8 mouse cellular contexts compared by ENCODE assay signal in the genomic region with DNA sequence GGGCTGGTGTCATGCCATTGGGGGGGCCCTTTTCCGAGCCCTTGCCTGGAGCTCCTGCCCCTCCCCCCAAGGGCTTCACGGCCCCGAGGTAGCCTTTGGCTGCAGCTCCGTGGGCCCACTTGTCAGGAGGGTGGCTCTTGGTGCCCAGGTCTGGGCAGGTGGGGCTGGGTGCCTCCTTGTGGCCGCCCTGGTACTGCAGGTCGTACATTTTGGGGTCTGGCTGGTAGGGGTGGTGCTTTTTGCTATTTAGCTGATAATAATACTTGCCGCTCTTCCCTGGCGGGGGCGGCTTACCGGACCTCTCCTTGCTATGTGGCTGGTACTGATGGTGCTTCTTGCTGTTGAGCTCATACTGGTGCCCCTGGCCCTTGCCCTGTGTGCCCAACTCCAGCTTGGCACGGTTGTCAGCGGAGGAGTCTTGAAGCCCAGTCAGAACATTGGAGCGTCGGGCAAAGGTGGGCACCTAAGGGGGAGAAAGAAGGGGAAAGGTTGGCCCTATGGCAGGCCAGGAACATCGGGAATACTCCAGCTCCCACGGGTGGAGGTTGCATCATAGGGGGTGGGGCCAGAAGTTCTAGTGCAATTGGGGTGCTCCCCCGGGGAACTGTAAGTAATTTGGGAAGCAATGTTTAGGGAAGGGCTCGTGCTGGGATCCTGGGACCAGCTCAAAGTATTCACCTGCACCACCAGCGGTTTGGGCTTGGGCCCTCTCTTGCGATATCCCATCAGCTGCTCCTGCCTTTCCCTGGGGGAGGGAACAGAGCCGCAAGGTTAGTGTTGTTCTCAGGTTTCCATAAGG. TPM values are rescaled to one million over a fixed set of nuclear protein-coding genes. Genes with fewer than 3 reads are reported as not detected.
DNase-seq lines count a peak whose midpoint lies in the region; ATAC-seq and TF ChIP-seq lines count a peak whose summit lies in the region.
"Had no signal": no experiment of that assay in that cellular context is flagged by ENCODE, and none has a peak within 500 bp of the region (broad histone marks: within the 10 kb centered on the region; RNA-seq: fewer than 3 reads in every experiment).

No protein-coding gene starts in this region.

- H3K9ac ChIP-seq in embryonic facial prominence, embryonic 15.5 days: no peak overlapping the region
- no peak overlapping the region for H3K9ac ChIP-seq in kidney, postnatal 0 days (ENCODE audit: low read depth, low read length)
- peak overlapping the region; percentile 42; the same call in 1 of the 2 replicates for H3K9ac ChIP-seq in midbrain, embryonic 13.5 days (replicated peaks)

- 34% methylated on average over 21 of the region's 21 CpGs for WGBS in embryonic facial prominence, embryonic 15.5 days
- 44% methylated on average over 21 of the region's 21 CpGs for WGBS in kidney, postnatal 0 days
- WGBS in midbrain, embryonic 13.5 days: 19% methylated on average over 21 of the region's 21 CpGs

- no peak for ATAC-seq in embryonic facial prominence, embryonic 15.5 days (ENCODE audit: insufficient number of reproducible peaks, low FRiP score, low TSS enrichment, low read depth)
- no peak for ATAC-seq in kidney, postnatal 0 days (replicated peaks; ENCODE audit: low FRiP score, low read depth)
- ATAC-seq in midbrain, embryonic 13.5 days: no peak

- H3K4me2 ChIP-seq in embryonic facial prominence, embryonic 15.5 days (replicated peaks): peak overlapping the region; percentile 81; the same call in 1 of the 2 replicates
- peak overlapping the region; percentile 78 for H3K4me2 ChIP-seq in kidney, postnatal 0 days (ENCODE audit: low read length)
- H3K4me2 ChIP-seq in midbrain, embryonic 13.5 days (replicated peaks): peak overlapping the region; percentile 95

- peak; percentile 65 for TF ChIP-seq CTCF in kidney, postnatal 0 days (IDR thresholded peaks at IDR 0.05; ENCODE audit: low read depth)

- H3K27me3 ChIP-seq in embryonic facial prominence, embryonic 15.5 days: peaks cover 27% of the 10 kb centered on the region
- H3K27me3 ChIP-seq in kidney, postnatal 0 days (ENCODE audit: insufficient read depth, low read length): peaks cover 2% of the 10 kb centered on the region; the same call in 1 of the 2 replicates
- H3K27me3 ChIP-seq in midbrain, embryonic 13.5 days: peaks cover 46% of the 10 kb centered on the region

- no peak overlapping the region for H3K4me3 ChIP-seq in embryonic facial prominence, embryonic 15.5 days (replicated peaks)
- no peak overlapping the region for H3K4me3 ChIP-seq in kidney, postnatal 0 days (replicated peaks; ENCODE audit: low read depth, low read length)
- H3K4me3 ChIP-seq in midbrain, embryonic 13.5 days (replicated peaks): peak overlapping the region; percentile 84; the same call in 1 of the 2 replicates

- peak; percentile 50 to 56 for DNase-seq in right cerebral cortex, postnatal 10 days (ENCODE audit: low spot score in 2 of 2)
- DNase-seq in right cerebral cortex, postnatal 36 days (ENCODE audit: low spot score in 2 of 2): no peak
- DNase-seq in adrenal gland, postnatal 36 days: peak; percentile 62 to 77
- no peak for DNase-seq in kidney, postnatal 0 days (ENCODE audit: low spot score)
- peak; percentile 74 for DNase-seq in thymus, postnatal 25 days

- H3K4me1 ChIP-seq in embryonic facial prominence, embryonic 15.5 days: peaks cover 72% of the 10 kb centered on the region
- H3K4me1 ChIP-seq in kidney, postnatal 0 days (replicated peaks; ENCODE audit: insufficient read depth, low read length): peaks cover 54% of the 10 kb centered on the region
- peaks cover 78% of the 10 kb centered on the region for H3K4me1 ChIP-seq in midbrain, embryonic 13.5 days (replicated peaks)

- no peaks in the 10 kb centered on the region for H3K9me3 ChIP-seq in embryonic facial prominence, embryonic 15.5 days (replicated peaks)
- H3K9me3 ChIP-seq in kidney, postnatal 0 days (replicated peaks; ENCODE audit: low read length): no peaks in the 10 kb centered on the region
- H3K9me3 ChIP-seq in midbrain, embryonic 13.5 days: no peaks in the 10 kb centered on the region; the same call in 1 of the 2 replicates

- peaks cover 32% of the 10 kb centered on the region for H3K36me3 ChIP-seq in embryonic facial prominence, embryonic 15.5 days
- peaks cover 19% of the 10 kb centered on the region for H3K36me3 ChIP-seq in kidney, postnatal 0 days (ENCODE audit: insufficient read depth, low read length)
- H3K36me3 ChIP-seq in midbrain, embryonic 13.5 days: peaks cover 22% of the 10 kb centered on the region

- H3K27ac ChIP-seq in embryonic facial prominence, embryonic 15.5 days (replicated peaks): no peak overlapping the region
- H3K27ac ChIP-seq in kidney, postnatal 0 days: no peak overlapping the region
- H3K27ac ChIP-seq in midbrain, embryonic 13.5 days: no peak overlapping the region
- H3K27ac ChIP-seq: macrophage had no signal

RNA-seq across cellular contexts. Expression of a gene that starts 4.0 kb away (rescaled TPM):
- total RNA-seq in adrenal gland, postnatal 36 days (2021): 100 to 1,000 TPM; 200 to 332 TPM
- polyA plus RNA-seq in embryonic facial prominence, embryonic 15.5 days (2015; fragmentation: Nextera tagmentation; extraction: Ambion mirVana): 17.2 and 21.4 TPM in 2 replicates
- polyA plus RNA-seq in kidney, postnatal 0 days (2015; fragmentation: Nextera tagmentation; extraction: Ambion mirVana): 8.0 and 9.7 TPM in 2 replicates
- 14.1 and 16.3 TPM in 2 replicates for polyA plus RNA-seq in midbrain, embryonic 13.5 days (2015; fragmentation: Nextera tagmentation; extraction: Ambion mirVana)

RNA-seq across cellular contexts. Expression of a gene that starts 41.3 kb away (rescaled TPM):
- 10 to 100 TPM; 21.4 to 21.5 TPM for total RNA-seq in adrenal gland, postnatal 36 days (2021)
- polyA plus RNA-seq in embryonic facial prominence, embryonic 15.5 days (2015; fragmentation: Nextera tagmentation; extraction: Ambion mirVana): 9.2 and 10.3 TPM in 2 replicates
- polyA plus RNA-seq in kidney, postnatal 0 days (2015; fragmentation: Nextera tagmentation; extraction: Ambion mirVana): 6.1 and 7.7 TPM in 2 replicates
- 9.8 and 15.2 TPM in 2 replicates for polyA plus RNA-seq in midbrain, embryonic 13.5 days (2015; fragmentation: Nextera tagmentation; extraction: Ambion mirVana)

RNA-seq across cellular contexts. Expression of a gene that starts 59.3 kb away (rescaled TPM):
- total RNA-seq in adrenal gland, postnatal 36 days (2021): 1 to 10 TPM; 7.6 to 7.7 TPM
- 35.2 and 37.0 TPM in 2 replicates for polyA plus RNA-seq in embryonic facial prominence, embryonic 15.5 days (2015; fragmentation: Nextera tagmentation; extraction: Ambion mirVana)
- polyA plus RNA-seq in kidney, postnatal 0 days (2015; fragmentation: Nextera tagmentation; extraction: Ambion mirVana): 16.7 and 18.4 TPM in 2 replicates
- 34.7 and 35.5 TPM in 2 replicates for polyA plus RNA-seq in midbrain, embryonic 13.5 days (2015; fragmentation: Nextera tagmentation; extraction: Ambion mirVana)

Comparison
In these comparisons a context has a peak if more than half of its experiments do, and no peak if none do; other contexts are left out.
1. DNase-seq: peak in right cerebral cortex, postnatal 10 days (2 of 2), adrenal gland, postnatal 36 days (2 of 2) and thymus, postnatal 25 days (single experiment); none in right cerebral cortex, postnatal 36 days (0 of 2) and kidney, postnatal 0 days (single experiment).
2. Peak in every context shown above with its lines, with median percentiles within 50 percentile points of each other: H3K4me2 ChIP-seq.